Mouse (Mus musculus) liver, embryonic 11.5 days (tissue): Measurements from ENCODE around the gene Odc1. TPM values are rescaled to one million over a fixed set of nuclear protein-coding genes. Genes with fewer than 3 reads are reported as not detected.
A peak's percentile ranks its signal among the peaks of the same experiment; 100 is the strongest.

Experiments used
- ATAC-seq: fragments of 200-750 bp; cut with Nextera tagmentation; replicated peaks from 2 replicates; pipeline ENCODE4 v1.8.0; 2017; ENCODE audit warnings: moderate number of reproducible peaks, mild to moderate bottlenecking, moderate TSS enrichment, moderate library complexity; ENCODE audit not compliant: low FRiP score
- DNase-seq: peaks from one replicate; pipeline ENCODE4 v3.0.0-alpha.2; 2017; ENCODE audit warnings: low spot score
- H3K27ac ChIP-seq: fragments of 300-500 bp; sonication (generic); 2 replicates; pipeline ENCODE4 v1.5.1; 2014; ENCODE audit warnings: mild to moderate bottlenecking, low read depth, low read length, control low read depth
- H3K27me3 ChIP-seq: fragments of 300-500 bp; sonication (generic); replicated peaks from 2 replicates; pipeline ENCODE4 v1.6.1; 2014; ENCODE audit warnings: low read length, mixed read lengths; ENCODE audit not compliant: control insufficient read depth, insufficient read depth
- H3K36me3 ChIP-seq: fragments of 300-500 bp; sonication (generic); 2 replicates; pipeline ENCODE4 v1.6.1; 2014; ENCODE audit warnings: mild to moderate bottlenecking, low read length, moderate library complexity, mixed read lengths; ENCODE audit not compliant: control insufficient read depth, insufficient read depth
- H3K4me1 ChIP-seq: fragments of 300-500 bp; sonication (generic); replicated peaks from 2 replicates; pipeline ENCODE4 v1.6.1; 2014; ENCODE audit warnings: low read length, mixed read lengths; ENCODE audit not compliant: control insufficient read depth, insufficient read depth
- H3K4me2 ChIP-seq: fragments of 300-500 bp; sonication (generic); 2 replicates; pipeline ENCODE4 v1.6.1; 2014; ENCODE audit warnings: mild to moderate bottlenecking, control low read depth, moderate library complexity
- H3K4me3 ChIP-seq: fragments of 300-500 bp; sonication (generic); 2 replicates; pipeline ENCODE4 v1.5.1; 2014; ENCODE audit warnings: low read depth, low read length, control low read depth
- H3K9ac ChIP-seq: fragments of 300-500 bp; sonication (generic); 2 replicates; pipeline ENCODE4 v1.6.1; 2014; ENCODE audit warnings: low read depth, low read length, control low read depth
- H3K9me3 ChIP-seq: fragments of 300-500 bp; sonication (generic); 2 replicates; pipeline ENCODE4 v1.6.1; 2016; ENCODE audit warnings: low read length, inconsistent platforms, mixed read lengths; ENCODE audit not compliant: control insufficient read depth
- WGBS: fragments of 180-500 bp; shearing (Covaris S2); extraction: QIAGEN DNeasy Blood & Tissue Kit; methylation state at CpG from one replicate; pipeline ENCODE4 v1.1.7; 2014; 5-methylcytosine and 5-hydroxymethylcytosine counted together
- polyA plus RNA-seq: library from polyadenylated mRNA; unstranded; fragments of >200 nt; fragmentation: Nextera tagmentation; extraction: Ambion mirVana; gene quantifications from 2 replicates; pipeline ENCODE4 v1.2.1, GENCODE M21; 2014

Odc1 gene
- polyA plus RNA-seq, 1 experiment from 2014 or later = 446 TPM

DNA sequence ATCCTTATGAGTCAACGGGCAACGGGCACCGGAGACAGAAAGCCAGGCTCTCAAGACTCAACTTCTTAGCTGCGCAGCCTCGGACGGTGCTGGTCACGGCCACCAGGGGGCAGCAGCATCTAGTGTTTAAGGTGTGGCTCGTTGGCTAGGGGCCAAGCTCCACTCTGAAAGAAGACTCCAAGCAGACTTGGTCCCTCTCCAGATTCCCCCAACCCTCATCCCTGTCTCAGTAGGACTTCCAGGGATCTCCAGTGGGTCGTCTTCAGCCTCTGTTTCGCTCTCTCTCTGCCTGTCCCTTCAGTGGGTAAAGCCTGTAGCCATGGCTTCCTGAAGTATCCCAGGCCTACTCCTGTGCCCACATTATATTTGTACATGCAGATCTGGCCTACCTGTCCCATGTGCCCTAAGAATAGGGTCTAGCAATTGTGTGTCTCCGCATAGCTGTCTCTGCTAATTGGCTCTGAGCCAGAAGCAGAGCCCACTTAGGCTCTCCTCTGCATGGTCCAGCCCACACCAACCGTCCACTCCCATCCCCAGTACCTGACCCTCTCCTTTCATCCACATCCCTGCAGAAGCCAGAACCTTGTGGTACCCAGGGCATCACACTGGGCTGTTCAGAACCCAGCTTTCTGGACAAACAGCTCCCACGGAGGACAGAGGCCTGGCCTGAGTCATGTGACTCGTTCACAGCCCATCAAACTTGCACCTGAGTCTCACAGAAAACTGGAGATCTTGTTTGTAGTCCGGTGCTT is 9.8 kb downstream of the Odc1 start:
- H3K36me3 ChIP-seq = peaks cover 14% of the 10 kb centered on the region
- ATAC-seq = peak; percentile 51
- H3K27me3 ChIP-seq = no peaks in the 10 kb centered on the region
- 35% methylated on average over 15 of the region's 15 CpGs for WGBS
- no peak overlapping the region for H3K4me2 ChIP-seq
- H3K27ac ChIP-seq = no peak overlapping the region
- H3K4me3 ChIP-seq = no peak overlapping the region
- no peaks in the 10 kb centered on the region for H3K4me1 ChIP-seq
- H3K9ac ChIP-seq = no peak overlapping the region
- H3K9me3 ChIP-seq = no peaks in the 10 kb centered on the region
- DNase-seq = peak; percentile 82

DNA sequence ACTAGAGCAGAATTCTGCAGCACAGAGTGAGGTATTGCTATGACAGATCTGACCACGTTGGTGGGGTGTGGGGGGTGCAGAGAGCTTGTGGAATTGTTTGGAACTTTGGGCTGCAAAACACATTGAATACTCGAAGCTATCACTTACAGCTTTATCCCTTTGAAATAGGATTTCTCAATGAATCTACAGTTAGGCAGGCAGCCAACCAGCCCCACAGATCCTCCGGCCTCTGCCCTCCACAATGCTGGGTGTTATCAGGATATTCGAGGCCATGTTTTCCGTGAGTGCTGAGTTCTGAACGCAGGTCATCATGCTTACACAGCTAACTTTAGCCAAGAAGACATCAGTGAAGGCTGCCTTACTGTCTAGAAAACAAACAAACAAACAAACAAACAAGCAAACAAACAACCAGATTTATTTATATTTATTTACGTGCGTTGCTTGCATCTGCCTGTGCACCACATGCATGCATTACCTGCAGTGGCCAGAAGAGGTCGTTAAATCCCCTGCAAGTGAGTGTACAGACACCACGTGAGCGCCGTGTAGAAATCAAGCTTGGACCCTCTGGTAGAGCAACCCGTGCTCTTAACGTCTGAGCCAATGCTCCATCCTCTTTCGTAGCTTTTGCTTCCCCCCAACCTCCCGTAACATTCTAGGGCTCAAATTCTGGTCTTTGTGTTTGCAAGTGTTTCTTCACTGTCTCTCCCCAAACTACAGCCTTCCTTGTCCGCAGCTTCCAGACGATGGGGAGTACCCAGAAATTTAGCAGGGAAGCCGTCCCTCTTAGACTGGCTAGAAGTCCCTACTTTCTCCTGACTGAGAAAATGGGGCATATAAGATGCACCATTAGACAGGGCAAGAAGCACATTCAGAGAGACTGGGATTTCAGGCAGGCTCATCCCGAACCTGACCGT is 12.1 kb downstream of the Odc1 start:
- H3K4me1 ChIP-seq = no peaks in the 10 kb centered on the region
- H3K4me2 ChIP-seq = no peak overlapping the region
- H3K36me3 ChIP-seq = peaks cover 4% of the 10 kb centered on the region; the same call in 1 of the 2 replicates
- H3K27ac ChIP-seq = no peak overlapping the region
- WGBS = 33% methylated on average over 21 of the region's 21 CpGs
- ATAC-seq = no peak
- no peaks in the 10 kb centered on the region for H3K27me3 ChIP-seq
- no peaks in the 10 kb centered on the region for H3K9me3 ChIP-seq
- no peak overlapping the region for H3K4me3 ChIP-seq
- DNase-seq = no peak
- H3K9ac ChIP-seq = no peak overlapping the region

DNA sequence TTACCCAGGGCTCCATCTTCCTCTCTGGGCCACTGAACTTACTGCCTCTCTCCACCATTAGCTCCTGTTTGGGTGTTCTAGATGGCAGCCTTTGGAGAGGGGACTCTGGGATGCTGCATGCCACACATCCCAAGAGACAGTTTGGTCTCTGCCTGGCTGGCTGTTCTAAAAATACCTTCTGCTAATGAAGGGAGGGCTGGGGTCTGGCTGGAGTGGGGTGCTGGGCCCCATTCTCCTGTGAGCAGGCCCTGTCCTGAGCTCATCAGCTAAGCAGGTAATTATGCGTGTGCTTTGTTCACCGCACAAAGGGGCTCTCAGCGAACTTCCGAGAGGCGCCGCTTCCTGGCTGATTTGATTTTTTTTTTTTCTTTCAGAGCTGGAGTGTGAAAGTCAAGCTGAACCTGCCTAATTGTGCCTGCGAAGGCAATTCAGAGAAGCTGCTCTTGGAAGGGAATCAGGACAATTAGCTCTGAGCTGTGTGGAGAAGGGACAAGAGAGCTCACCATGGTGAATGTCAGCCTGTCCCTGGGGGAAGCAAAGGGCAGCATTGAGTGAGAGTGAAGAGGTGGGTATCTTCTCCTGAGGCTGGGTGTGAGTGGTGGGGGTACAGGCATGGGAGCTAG is 12.9 kb downstream of the Odc1 start:
- Histone ChIP-seq H3K4me2 (no peak overlapping the region), H3K9ac (no peak overlapping the region), H3K4me3 (no peak overlapping the region), H3K27ac (no peak overlapping the region), H3K27me3 (no peaks in the 10 kb centered on the region), H3K9me3 (no peaks in the 10 kb centered on the region), H3K4me1 (no peaks in the 10 kb centered on the region), H3K36me3 (no peaks in the 10 kb centered on the region)
- 55% methylated on average over 7 of the region's 7 CpGs for WGBS
- no peak for DNase-seq
- no peak for ATAC-seq

DNA sequence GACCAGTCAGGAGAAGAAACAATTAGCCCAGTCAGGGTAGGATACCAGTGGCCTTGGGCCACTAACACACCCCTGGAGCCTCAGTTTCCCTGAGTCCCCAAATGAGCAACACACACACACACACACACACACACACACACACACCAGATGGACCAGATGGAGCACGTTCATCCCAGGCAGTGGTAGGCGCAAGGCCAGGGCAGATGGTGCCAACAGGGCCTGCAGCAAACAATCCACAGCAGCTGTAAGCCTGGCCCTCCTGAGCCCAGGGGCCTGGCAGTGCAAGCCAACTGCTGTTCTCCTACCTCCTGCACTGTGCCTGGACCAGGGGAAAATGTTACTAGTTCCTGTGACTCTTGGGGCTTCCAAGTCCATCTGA is 13.4 kb downstream of the Odc1 start:
- no peaks in the 10 kb centered on the region for H3K9me3 ChIP-seq
- no peaks in the 10 kb centered on the region for H3K4me1 ChIP-seq
- no peaks in the 10 kb centered on the region for H3K27me3 ChIP-seq
- no peak overlapping the region for H3K9ac ChIP-seq
- H3K4me3 ChIP-seq = no peak overlapping the region
- no peak for DNase-seq
- H3K4me2 ChIP-seq = no peak overlapping the region
- H3K36me3 ChIP-seq = no peaks in the 10 kb centered on the region
- WGBS = 68% methylated on average over 2 of the region's 2 CpGs
- no peak overlapping the region for H3K27ac ChIP-seq
- no peak for ATAC-seq

DNA sequence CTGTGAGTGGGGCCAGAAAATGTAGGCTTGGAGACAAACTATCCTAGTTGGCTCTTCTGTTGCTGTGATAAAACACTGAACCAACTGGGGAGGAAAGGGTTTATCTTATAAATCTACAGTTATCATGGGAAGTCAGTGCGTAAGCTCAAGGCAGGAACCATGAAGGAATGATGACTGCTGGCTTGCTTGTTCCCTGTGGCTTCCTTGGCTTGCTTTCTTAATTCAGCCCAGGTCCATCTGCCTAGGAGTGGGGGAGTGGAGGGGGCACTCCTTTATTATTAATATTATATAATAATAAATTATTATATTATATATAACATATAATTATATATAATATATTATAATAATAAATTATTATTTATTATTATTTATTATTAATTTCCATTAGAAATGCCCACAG is 17.8 kb downstream of the Odc1 start:
- no peak for ATAC-seq
- Histone ChIP-seq H3K27me3 (no peaks in the 10 kb centered on the region), H3K27ac (no peak overlapping the region), H3K9ac (no peak overlapping the region), H3K9me3 (no peaks in the 10 kb centered on the region), H3K4me3 (no peak overlapping the region), H3K36me3 (no peaks in the 10 kb centered on the region), H3K4me1 (no peaks in the 10 kb centered on the region), H3K4me2 (no peak overlapping the region)
- WGBS = 55% methylated on average over 1 of the region's 1 CpGs
- DNase-seq = no peak

DNA sequence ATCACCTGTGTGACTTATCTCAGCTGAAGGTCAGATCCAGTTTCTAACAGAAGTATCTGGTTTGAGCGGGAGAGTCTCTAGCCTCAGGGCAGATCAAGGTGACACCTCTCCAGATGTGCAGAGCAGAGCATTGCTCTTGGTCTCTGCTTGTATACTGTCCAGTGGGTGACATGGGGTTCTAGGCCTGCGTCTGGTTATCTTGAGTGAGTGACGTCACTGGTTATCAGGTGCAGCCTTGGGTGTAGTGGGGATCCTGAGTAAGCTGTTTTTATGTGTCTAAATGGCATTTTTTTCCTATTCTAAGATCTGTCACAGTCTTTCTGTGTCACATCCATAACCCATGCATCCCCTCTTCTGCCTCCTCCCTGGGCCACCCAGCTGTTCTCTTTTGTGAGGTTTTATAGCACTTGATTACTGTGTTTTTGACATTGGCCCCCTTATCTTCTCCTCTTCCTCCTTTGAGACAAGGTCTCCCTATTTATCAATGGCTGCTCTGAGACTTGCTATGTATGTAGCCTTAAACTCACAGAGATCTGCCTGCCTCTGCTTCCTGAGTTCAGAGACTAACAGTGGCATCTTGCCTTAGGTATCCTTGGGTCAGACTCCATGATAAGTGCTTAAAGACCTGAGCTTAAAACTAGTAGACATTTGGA is 20.9 kb downstream of the Odc1 start:
- Histone ChIP-seq H3K27me3 (no peaks in the 10 kb centered on the region), H3K9ac (no peak overlapping the region), H3K36me3 (no peaks in the 10 kb centered on the region), H3K27ac (no peak overlapping the region), H3K4me1 (no peaks in the 10 kb centered on the region), H3K4me3 (no peak overlapping the region), H3K9me3 (no peaks in the 10 kb centered on the region), H3K4me2 (no peak overlapping the region)
- 60% methylated on average over 3 of the region's 3 CpGs for WGBS
- DNase-seq (no peak), ATAC-seq (peak; percentile 86)

DNA sequence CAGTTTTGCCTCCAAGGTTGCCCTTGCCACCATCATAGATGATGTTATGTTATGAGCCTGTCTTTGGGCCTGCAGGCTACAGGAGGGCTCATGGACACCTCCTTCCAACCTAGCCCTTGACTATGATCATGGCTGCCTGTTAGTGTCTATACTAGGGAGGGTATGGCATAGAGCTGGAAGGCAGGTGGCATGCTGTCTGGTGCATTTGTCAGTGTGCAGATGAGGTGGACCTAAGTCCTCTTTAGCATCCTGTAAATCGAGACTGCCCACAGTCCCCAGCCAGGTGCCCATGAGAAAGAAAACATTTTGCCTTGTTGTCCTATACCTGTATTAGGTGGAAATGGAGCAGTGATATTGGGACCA is 21.4 kb downstream of the Odc1 start:
- Histone ChIP-seq H3K36me3 (no peaks in the 10 kb centered on the region), H3K27me3 (no peaks in the 10 kb centered on the region), H3K4me1 (no peaks in the 10 kb centered on the region), H3K4me3 (no peak overlapping the region), H3K4me2 (no peak overlapping the region), H3K9ac (no peak overlapping the region), H3K27ac (no peak overlapping the region), H3K9me3 (no peaks in the 10 kb centered on the region)
- DNase-seq = no peak
- ATAC-seq = no peak
- WGBS = 74% methylated on average over 1 of the region's 1 CpGs

DNA sequence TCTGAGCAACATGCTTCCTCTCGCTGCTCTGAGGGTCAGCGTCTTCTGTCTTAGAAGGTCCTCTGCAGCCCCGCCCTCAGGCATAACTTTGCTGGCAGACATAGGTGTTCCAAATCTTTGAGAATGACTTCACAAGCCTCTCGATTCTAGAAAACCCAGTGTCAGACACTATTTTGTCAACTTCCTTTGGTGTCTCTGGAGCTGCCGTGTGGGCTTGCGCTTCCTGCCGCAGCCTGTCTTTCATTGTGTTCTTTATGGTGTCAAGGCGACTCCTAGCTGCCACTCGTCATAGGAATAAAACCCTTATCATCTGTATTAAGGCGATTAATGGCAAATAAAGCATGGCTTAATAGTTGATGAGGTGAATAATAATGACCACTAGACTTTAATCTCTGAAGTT is 24.0 kb downstream of the Odc1 start:
- 73% methylated on average over 10 of the region's 10 CpGs for WGBS
- no peaks in the 10 kb centered on the region for H3K27me3 ChIP-seq
- no peak for DNase-seq
- no peaks in the 10 kb centered on the region for H3K9me3 ChIP-seq
- H3K36me3 ChIP-seq = no peaks in the 10 kb centered on the region
- no peak for ATAC-seq
- no peak overlapping the region for H3K27ac ChIP-seq
- H3K4me2 ChIP-seq = no peak overlapping the region
- no peak overlapping the region for H3K4me3 ChIP-seq
- no peak overlapping the region for H3K9ac ChIP-seq
- H3K4me1 ChIP-seq = no peaks in the 10 kb centered on the region
